Mouse (Mus musculus): Measurements from ENCODE around the gene Olfr115. TPM values are rescaled to one million over a fixed set of nuclear protein-coding genes. Genes with fewer than 3 reads are reported as not detected.

Gene Olfr115
- polyA plus RNA-seq (2014; fragmentation: Nextera tagmentation; extraction: Ambion mirVana): not detected in 2 replicates

GRCm38 (mm10) chr17:37627009-37627408, at the start of gene Olfr115, which contains the start of gene Olfr116:
Gene Olfr115 (minus strand): TSS chr17:37627109.
Gene Olfr116 (minus strand): TSS chr17:37627199.
- no peaks in the 10 kb centered on the region for H3K9me3 ChIP-seq (ENCODE audit: control insufficient read depth, low read length)
- H3K27ac ChIP-seq (ENCODE audit: low read depth, low read length): no peak within 1 kb of the TSS
- 87% methylated on average over 2 of the region's 2 CpGs for WGBS
- H3K9ac ChIP-seq (ENCODE audit: low read length): no peak within 1 kb of the TSS
- H3K4me1 ChIP-seq (ENCODE audit: control insufficient read depth, insufficient read depth, low read length): no peaks in the 10 kb centered on the region
- DNase-seq (ENCODE audit: low spot score, missing footprints): no peak
- no peaks in the 10 kb centered on the region for H3K36me3 ChIP-seq (ENCODE audit: control insufficient read depth, insufficient read depth, low read length)
- no peaks in the 10 kb centered on the region for H3K27me3 ChIP-seq (ENCODE audit: control insufficient read depth, insufficient read depth, low read length)
- H3K4me2 ChIP-seq: no peak within 1 kb of the TSS
- H3K4me3 ChIP-seq (ENCODE audit: low read depth, low read length): no peak within 1 kb of the TSS
- no peak for ATAC-seq (ENCODE audit: low FRiP score)

- H3K4me2 ChIP-seq: no peak within 1 kb of the TSS
- H3K9ac ChIP-seq (ENCODE audit: low read length): no peak within 1 kb of the TSS
- WGBS: 83% methylated on average over 2 of the region's 2 CpGs
- no peaks in the 10 kb centered on the region for H3K9me3 ChIP-seq (ENCODE audit: control insufficient read depth, low read length)
- ATAC-seq (ENCODE audit: low FRiP score) (no peak), DNase-seq (ENCODE audit: low spot score, missing footprints) (no peak)
- H3K27ac ChIP-seq (ENCODE audit: low read depth, low read length): no peak within 1 kb of the TSS
- no peaks in the 10 kb centered on the region for H3K4me1 ChIP-seq (ENCODE audit: control insufficient read depth, insufficient read depth, low read length)
- H3K36me3 ChIP-seq (ENCODE audit: control insufficient read depth, insufficient read depth, low read length): no peaks in the 10 kb centered on the region
- H3K27me3 ChIP-seq (ENCODE audit: control insufficient read depth, insufficient read depth, low read length): no peaks in the 10 kb centered on the region
- H3K4me3 ChIP-seq (ENCODE audit: low read depth, low read length): no peak within 1 kb of the TSS
Measured at GRCm38 (mm10) chr17:37666688-37667087, 39.8 kb upstream of the Olfr115 start, which contains the start of gene Olfr118. Gene Olfr118 (plus strand): TSS chr17:37666988.

GRCm38 (mm10) chr17:37663682-37664081, 36.8 kb upstream of the Olfr115 start, which contains the start of gene Olfr117:
Gene Olfr117 (minus strand): TSS chr17:37663782.
- Histone ChIP-seq H3K27me3 (ENCODE audit: control insufficient read depth, insufficient read depth, low read length) (no peaks in the 10 kb centered on the region), H3K4me1 (ENCODE audit: control insufficient read depth, insufficient read depth, low read length) (no peaks in the 10 kb centered on the region), H3K27ac (ENCODE audit: low read depth, low read length) (no peak within 1 kb of the TSS), H3K36me3 (ENCODE audit: control insufficient read depth, insufficient read depth, low read length) (no peaks in the 10 kb centered on the region), H3K4me3 (ENCODE audit: low read depth, low read length) (no peak within 1 kb of the TSS), H3K9ac (ENCODE audit: low read length) (no peak within 1 kb of the TSS), H3K9me3 (ENCODE audit: control insufficient read depth, low read length) (no peaks in the 10 kb centered on the region), H3K4me2 (no peak within 1 kb of the TSS)
- 81% methylated on average over 1 of the region's 1 CpGs for WGBS
- ATAC-seq (ENCODE audit: low FRiP score) (no peak), DNase-seq (ENCODE audit: low spot score, missing footprints) (no peak)

- no peaks in the 10 kb centered on the region for H3K4me1 ChIP-seq (ENCODE audit: control insufficient read depth, insufficient read depth, low read length)
- H3K9me3 ChIP-seq (ENCODE audit: control insufficient read depth, low read length): no peaks in the 10 kb centered on the region
- H3K27me3 ChIP-seq (ENCODE audit: control insufficient read depth, insufficient read depth, low read length): no peaks in the 10 kb centered on the region
- no peaks in the 10 kb centered on the region for H3K36me3 ChIP-seq (ENCODE audit: control insufficient read depth, insufficient read depth, low read length)
- ATAC-seq (ENCODE audit: low FRiP score) (no peak), DNase-seq (ENCODE audit: low spot score, missing footprints) (no peak)
- no peak within 1 kb of the TSS for H3K27ac ChIP-seq (ENCODE audit: low read depth, low read length)
- H3K9ac ChIP-seq (ENCODE audit: low read length): no peak within 1 kb of the TSS
- no peak within 1 kb of the TSS for H3K4me2 ChIP-seq
- H3K4me3 ChIP-seq (ENCODE audit: low read depth, low read length): no peak within 1 kb of the TSS
Measured at GRCm38 (mm10) chr17:37592643-37593042, 34.3 kb downstream of the Olfr115 start, which contains the start of gene Olfr114. Gene Olfr114 (minus strand): TSS chr17:37592743.

- DNase-seq (ENCODE audit: low spot score, missing footprints) (no peak), ATAC-seq (ENCODE audit: low FRiP score) (no peak)
- Histone ChIP-seq H3K4me1 (ENCODE audit: control insufficient read depth, insufficient read depth, low read length) (no peaks in the 10 kb centered on the region), H3K36me3 (ENCODE audit: control insufficient read depth, insufficient read depth, low read length) (no peaks in the 10 kb centered on the region), H3K9me3 (ENCODE audit: control insufficient read depth, low read length) (no peaks in the 10 kb centered on the region), H3K9ac (ENCODE audit: low read length) (no peak within 1 kb of the TSS), H3K27me3 (ENCODE audit: control insufficient read depth, insufficient read depth, low read length) (no peaks in the 10 kb centered on the region), H3K27ac (ENCODE audit: low read depth, low read length) (no peak within 1 kb of the TSS), H3K4me2 (no peak within 1 kb of the TSS), H3K4me3 (ENCODE audit: low read depth, low read length) (no peak within 1 kb of the TSS)
Measured at GRCm38 (mm10) chr17:37577563-37577962, 49.3 kb downstream of the Olfr115 start, which contains the start of gene Olfr113. Gene Olfr113 (minus strand): TSS chr17:37577663.

- H3K4me1 ChIP-seq (ENCODE audit: control insufficient read depth, insufficient read depth, low read length): no peaks in the 10 kb centered on the region
- H3K36me3 ChIP-seq (ENCODE audit: control insufficient read depth, insufficient read depth, low read length): no peaks in the 10 kb centered on the region
- no peak within 1 kb of the TSS for H3K27ac ChIP-seq (ENCODE audit: low read depth, low read length)
- H3K9ac ChIP-seq (ENCODE audit: low read length): no peak within 1 kb of the TSS
- no peaks in the 10 kb centered on the region for H3K27me3 ChIP-seq (ENCODE audit: control insufficient read depth, insufficient read depth, low read length)
- no peaks in the 10 kb centered on the region for H3K9me3 ChIP-seq (ENCODE audit: control insufficient read depth, low read length)
- no peak for DNase-seq (ENCODE audit: low spot score, missing footprints)
- no peak within 1 kb of the TSS for H3K4me3 ChIP-seq (ENCODE audit: low read depth, low read length)
- no peak within 1 kb of the TSS for H3K4me2 ChIP-seq
- ATAC-seq (ENCODE audit: low FRiP score): no peak
Measured at GRCm38 (mm10) chr17:37569351-37569750, 57.6 kb downstream of the Olfr115 start, which contains the start of gene Olfr112. Gene Olfr112 (minus strand): TSS chr17:37569451.

Other genes with a start within 250 kb of the Olfr115 start
- not detected in 2 replicates for gene Olfr105-ps, start 248.1 kb downstream of the Olfr115 start, polyA plus RNA-seq (2014; fragmentation: Nextera tagmentation; extraction: Ambion mirVana)
- gene Olfr106-ps, start 236.7 kb downstream of the Olfr115 start, polyA plus RNA-seq (2014; fragmentation: Nextera tagmentation; extraction: Ambion mirVana): not detected in 2 replicates
- not detected in 2 replicates for gene Olfr107, start 227.9 kb downstream of the Olfr115 start, polyA plus RNA-seq (2014; fragmentation: Nextera tagmentation; extraction: Ambion mirVana)
- gene Olfr108, start 181.6 kb downstream of the Olfr115 start, polyA plus RNA-seq (2014; fragmentation: Nextera tagmentation; extraction: Ambion mirVana): not detected in 2 replicates
- gene Olfr109, start 168.2 kb downstream of the Olfr115 start, polyA plus RNA-seq (2014; fragmentation: Nextera tagmentation; extraction: Ambion mirVana): not detected in 2 replicates
- not detected in 2 replicates for gene H2-M2, start 143.6 kb downstream of the Olfr115 start, polyA plus RNA-seq (2014; fragmentation: Nextera tagmentation; extraction: Ambion mirVana)
- not detected in 2 replicates for gene Olfr110, start 134.6 kb downstream of the Olfr115 start, polyA plus RNA-seq (2014; fragmentation: Nextera tagmentation; extraction: Ambion mirVana)
- gene Olfr111, start 119.1 kb downstream of the Olfr115 start, polyA plus RNA-seq (2014; fragmentation: Nextera tagmentation; extraction: Ambion mirVana): not detected in 2 replicates
- not detected in 2 replicates for gene Olfr112, start 57.7 kb downstream of the Olfr115 start, polyA plus RNA-seq (2014; fragmentation: Nextera tagmentation; extraction: Ambion mirVana)
- not detected in 2 replicates for gene Olfr113, start 49.4 kb downstream of the Olfr115 start, polyA plus RNA-seq (2014; fragmentation: Nextera tagmentation; extraction: Ambion mirVana)
- not detected in 2 replicates for gene Olfr114, start 34.4 kb downstream of the Olfr115 start, polyA plus RNA-seq (2014; fragmentation: Nextera tagmentation; extraction: Ambion mirVana)
- not detected in 2 replicates for gene Olfr116, start 90 bp upstream of the Olfr115 start, polyA plus RNA-seq (2014; fragmentation: Nextera tagmentation; extraction: Ambion mirVana)
- not detected in 2 replicates for gene Olfr117, start 36.7 kb upstream of the Olfr115 start, polyA plus RNA-seq (2014; fragmentation: Nextera tagmentation; extraction: Ambion mirVana)
- gene Olfr118, start 39.9 kb upstream of the Olfr115 start, polyA plus RNA-seq (2014; fragmentation: Nextera tagmentation; extraction: Ambion mirVana): not detected in 2 replicates
- not detected in 2 replicates for gene Olfr119, start 69.5 kb upstream of the Olfr115 start, polyA plus RNA-seq (2014; fragmentation: Nextera tagmentation; extraction: Ambion mirVana)
- gene Olfr120, start 94.7 kb upstream of the Olfr115 start, polyA plus RNA-seq (2014; fragmentation: Nextera tagmentation; extraction: Ambion mirVana): not detected in 2 replicates
- not detected in 2 replicates for gene Olfr121, start 121.7 kb upstream of the Olfr115 start, polyA plus RNA-seq (2014; fragmentation: Nextera tagmentation; extraction: Ambion mirVana)
- not detected in 2 replicates for gene Olfr122, start 141.5 kb upstream of the Olfr115 start, polyA plus RNA-seq (2014; fragmentation: Nextera tagmentation; extraction: Ambion mirVana)
- gene Olfr123, start 166.4 kb upstream of the Olfr115 start, polyA plus RNA-seq (2014; fragmentation: Nextera tagmentation; extraction: Ambion mirVana): not detected in 2 replicates
- not detected in 2 replicates for gene Olfr124, start 172.8 kb upstream of the Olfr115 start, polyA plus RNA-seq (2014; fragmentation: Nextera tagmentation; extraction: Ambion mirVana)
- gene Olfr125, start 205.8 kb upstream of the Olfr115 start, polyA plus RNA-seq (2014; fragmentation: Nextera tagmentation; extraction: Ambion mirVana): not detected in 2 replicates
- not detected in 2 replicates for gene Olfr126, start 220.4 kb upstream of the Olfr115 start, polyA plus RNA-seq (2014; fragmentation: Nextera tagmentation; extraction: Ambion mirVana)